Mouse (Mus musculus) intestine, embryonic 15.5 days (tissue): ENCODE results near the gene Mtg1. TPM values are rescaled to one million over a fixed set of nuclear protein-coding genes. Genes with fewer than 3 reads are reported as not detected.

Experiments used
- ATAC-seq: fragments of 200-750 bp; cut with Nextera tagmentation; 2 replicates; pipeline ENCODE4 v1.8.0; 2017; ENCODE audit warnings: moderate TSS enrichment, moderate library complexity
- H3K27ac ChIP-seq: fragments of 300-500 bp; sonication (generic); 2 replicates; pipeline ENCODE4 v1.5.1; 2015; ENCODE audit warnings: mild to moderate bottlenecking, inconsistent platforms
- H3K27me3 ChIP-seq: fragments of 300-500 bp; sonication (generic); replicated peaks from 2 replicates; pipeline ENCODE4 v1.6.1; 2015; ENCODE audit warnings: inconsistent platforms
- H3K36me3 ChIP-seq: fragments of 300-500 bp; sonication (generic); 2 replicates; pipeline ENCODE4 v1.6.1; 2015; ENCODE audit warnings: inconsistent platforms
- H3K4me1 ChIP-seq: fragments of 300-500 bp; sonication (generic); replicated peaks from 2 replicates; pipeline ENCODE4 v1.6.1; 2015; ENCODE audit warnings: inconsistent platforms
- H3K4me2 ChIP-seq: fragments of 300-500 bp; sonication (generic); replicated peaks from 2 replicates; pipeline ENCODE4 v1.6.1; 2015; ENCODE audit warnings: mild to moderate bottlenecking, inconsistent platforms
- H3K4me3 ChIP-seq: fragments of 300-500 bp; sonication (generic); replicated peaks from 2 replicates; pipeline ENCODE4 v1.5.1; 2015; ENCODE audit warnings: inconsistent platforms
- H3K9ac ChIP-seq: fragments of 300-500 bp; sonication (generic); 2 replicates; pipeline ENCODE4 v1.6.1; 2015; ENCODE audit warnings: inconsistent platforms
- H3K9me3 ChIP-seq: fragments of 300-500 bp; sonication (generic); 2 replicates; pipeline ENCODE4 v1.6.1; 2016; ENCODE audit warnings: inconsistent platforms
- WGBS: fragments of 180-500 bp; shearing (Covaris S2); methylation state at CpG from one replicate; pipeline ENCODE4 v1.1.7; 2015; 5-methylcytosine and 5-hydroxymethylcytosine counted together
- polyA plus RNA-seq: library from polyadenylated mRNA; unstranded; fragments of >200 nt; fragmentation: Nextera tagmentation; extraction: Ambion mirVana; gene quantifications from 2 replicates; pipeline ENCODE4 v1.2.1, GENCODE M21; 2015

Gene Mtg1
- 24.0 and 27.3 TPM in 2 replicates for polyA plus RNA-seq

GRCm38 (mm10) chr7:140137135-140138020 lies at the start of gene Mtg1:
Mtg1 (plus strand) TSS chr7:140137564.
- H3K27ac ChIP-seq: peak within 1 kb of the TSS; percentile 81
- peak within 1 kb of the TSS; percentile 90 for H3K9ac ChIP-seq
- peak; percentile 99 for ATAC-seq
- H3K36me3 ChIP-seq: peaks cover 5% of the 10 kb centered on the region; the same call in 1 of the 2 replicates
- H3K27me3 ChIP-seq: no peaks in the 10 kb centered on the region
- no peaks in the 10 kb centered on the region for H3K9me3 ChIP-seq
- 2% methylated on average over 39 of the region's 39 CpGs for WGBS
- peak within 1 kb of the TSS; percentile 86 for H3K4me2 ChIP-seq
- peak within 1 kb of the TSS; percentile 81 for H3K4me3 ChIP-seq
- H3K4me1 ChIP-seq: no peaks in the 10 kb centered on the region

DNA sequence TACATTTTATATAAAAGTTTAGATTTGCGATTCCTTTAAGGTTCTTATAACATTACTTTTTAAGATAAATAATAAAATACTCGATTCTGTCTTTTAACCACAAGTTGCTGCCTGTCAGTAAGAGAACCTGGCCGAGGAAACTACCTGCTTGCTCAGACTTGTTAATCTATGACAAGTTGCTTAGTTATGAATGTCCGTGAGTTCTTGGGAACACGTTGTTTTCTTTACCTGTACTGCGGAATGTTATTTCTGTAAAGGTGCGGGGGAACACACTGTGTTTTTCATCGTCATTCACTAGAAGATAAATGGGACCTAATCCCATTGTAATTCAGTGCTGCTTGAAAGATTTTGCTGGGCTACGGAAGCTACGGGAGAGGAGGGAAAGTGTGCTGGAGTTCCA lies 46.8 kb upstream of the Mtg1 start:
- Histone ChIP-seq H3K27me3 (no peaks in the 10 kb centered on the region), H3K36me3 (no peaks in the 10 kb centered on the region), H3K4me3 (no peak overlapping the region), H3K9me3 (no peaks in the 10 kb centered on the region), H3K4me1 (0 out of 2 replicates have a peak, but pooled peaks cover 9% of the 10 kb centered on the region), H3K27ac (no peak overlapping the region), H3K4me2 (no peak overlapping the region), H3K9ac (no peak overlapping the region)
- 79% methylated on average over 10 of the region's 10 CpGs for WGBS
- ATAC-seq: no peak

DNA sequence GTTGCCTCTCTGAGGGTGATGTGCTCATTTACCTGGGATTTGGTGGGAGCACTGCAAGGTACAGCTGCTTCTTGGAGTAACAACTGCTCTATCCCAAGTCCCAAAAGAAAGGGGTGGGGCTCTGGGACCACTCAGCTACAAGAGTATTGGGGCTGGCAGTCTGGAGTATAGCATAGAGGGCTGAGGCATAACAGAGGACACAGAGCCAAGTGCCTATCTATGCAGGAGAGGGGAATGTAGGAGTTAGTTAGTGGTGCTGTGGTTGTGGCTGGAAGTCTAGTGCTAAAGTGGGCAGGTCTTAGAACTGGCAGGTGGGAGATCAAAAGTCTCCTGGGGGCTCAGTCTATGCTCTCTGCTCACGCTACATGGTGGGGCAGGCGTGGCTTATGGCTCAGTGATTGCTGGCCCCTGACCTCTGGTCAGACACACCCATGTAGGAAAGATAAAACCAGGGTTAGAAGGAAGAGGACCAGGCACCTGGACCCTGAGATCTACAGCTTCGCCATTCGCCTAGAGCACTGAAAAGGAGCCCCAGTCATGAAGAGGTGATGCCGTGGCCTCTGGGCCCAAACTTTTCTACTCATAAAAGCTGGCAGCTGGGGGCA lies 44.3 kb upstream of the Mtg1 start, which contains the start of gene Prap1:
Gene Prap1, plus strand, starts transcription at position 472 of the 605 bp plus-strand sequence.
- Histone ChIP-seq H3K4me3 (peak within 1 kb of the TSS; percentile 30), H3K9ac (no peak within 1 kb of the TSS), H3K27ac (peak within 1 kb of the TSS; percentile 62; the same call in 1 of the 2 replicates), H3K4me2 (peak within 1 kb of the TSS; percentile 47), H3K36me3 (no peaks in the 10 kb centered on the region), H3K4me1 (0 out of 2 replicates have a peak, but pooled peaks cover 13% of the 10 kb centered on the region), H3K9me3 (no peaks in the 10 kb centered on the region), H3K27me3 (no peaks in the 10 kb centered on the region)
- ATAC-seq: peak; percentile 82
- 53% methylated on average over 5 of the region's 5 CpGs for whole genome bisulfite sequencing

DNA sequence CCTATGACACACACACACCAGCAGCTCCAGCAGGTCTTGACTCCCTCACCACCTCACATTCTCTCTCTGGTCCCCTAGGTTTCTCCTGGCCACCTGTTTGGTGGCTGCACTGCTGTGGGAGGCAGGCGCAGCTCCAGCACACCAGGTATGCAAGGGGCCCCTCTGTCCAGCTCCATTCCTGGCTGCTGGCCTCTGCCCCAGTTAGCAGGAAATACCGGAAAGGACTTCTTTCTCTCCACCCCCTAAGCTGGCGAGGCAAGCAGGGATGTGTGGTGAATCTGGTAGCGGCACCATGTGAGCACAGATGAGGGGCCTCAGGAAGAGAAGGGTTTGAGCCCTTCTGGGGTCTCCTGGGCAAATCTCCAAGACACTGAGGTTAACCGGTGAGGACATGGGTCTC lies 42.4 kb upstream of the Mtg1 start:
- Histone ChIP-seq H3K36me3 (no peaks in the 10 kb centered on the region), H3K9ac (no peak overlapping the region), H3K27ac (peak overlapping the region; percentile 37; the same call in 1 of the 2 replicates), H3K4me3 (0 out of 2 replicates have a peak overlapping the region, but pooled peaks have one; percentile 2), H3K27me3 (no peaks in the 10 kb centered on the region), H3K4me2 (peak overlapping the region; percentile 47), H3K9me3 (no peaks in the 10 kb centered on the region), H3K4me1 (0 out of 2 replicates have a peak, but pooled peaks cover 13% of the 10 kb centered on the region)
- 39% methylated on average over 5 of the region's 5 CpGs for WGBS
- peak; percentile 55 for ATAC-seq

- H3K9me3 ChIP-seq: no peaks in the 10 kb centered on the region
Observed at GRCm38 (mm10) chr7:140095556-140095955, 41.8 kb upstream of the Mtg1 start.

GRCm38 (mm10) chr7:140096055-140096454 lies 41.3 kb upstream of the Mtg1 start:
- ATAC-seq: no peak
- no peak overlapping the region for H3K27ac ChIP-seq
- H3K9ac ChIP-seq: no peak overlapping the region
- 0 out of 2 replicates have a peak, but pooled peaks cover 13% of the 10 kb centered on the region for H3K4me1 ChIP-seq
- H3K4me3 ChIP-seq: no peak overlapping the region
- 0 out of 2 replicates have a peak overlapping the region, but pooled peaks have one; percentile 47 for H3K4me2 ChIP-seq
- no peaks in the 10 kb centered on the region for H3K36me3 ChIP-seq
- no peaks in the 10 kb centered on the region for H3K9me3 ChIP-seq
- no peaks in the 10 kb centered on the region for H3K27me3 ChIP-seq

More at GRCm38 (mm10) chr7:140095556-140095955, 41.8 kb upstream of the Mtg1 start:
- ATAC-seq: peak; percentile 31; the same call in 1 of the 2 replicates
- Histone ChIP-seq H3K27me3 (no peaks in the 10 kb centered on the region), H3K4me2 (peak overlapping the region; percentile 47; the same call in 1 of the 2 replicates), H3K9ac (no peak overlapping the region), H3K27ac (no peak overlapping the region), H3K4me3 (0 out of 2 replicates have a peak overlapping the region, but pooled peaks have one; percentile 2), H3K4me1 (0 out of 2 replicates have a peak, but pooled peaks cover 13% of the 10 kb centered on the region), H3K36me3 (no peaks in the 10 kb centered on the region)
- 38% methylated on average over 1 of the region's 1 CpGs for WGBS

GRCm38 (mm10) chr7:140098466-140098865 lies 38.9 kb upstream of the Mtg1 start:
- ATAC-seq: no peak
- Histone ChIP-seq H3K4me2 (no peak overlapping the region), H3K4me3 (no peak overlapping the region), H3K27me3 (no peaks in the 10 kb centered on the region), H3K4me1 (0 out of 2 replicates have a peak, but pooled peaks cover 21% of the 10 kb centered on the region), H3K36me3 (no peaks in the 10 kb centered on the region), H3K9me3 (no peaks in the 10 kb centered on the region), H3K27ac (no peak overlapping the region), H3K9ac (no peak overlapping the region)
- 97% methylated on average over 1 of the region's 1 CpGs for WGBS

- Histone ChIP-seq H3K27ac (no peak overlapping the region), H3K36me3 (peaks cover 8% of the 10 kb centered on the region; the same call in 1 of the 2 replicates), H3K27me3 (no peaks in the 10 kb centered on the region), H3K4me1 (0 out of 2 replicates have a peak, but pooled peaks cover 9% of the 10 kb centered on the region), H3K9me3 (no peaks in the 10 kb centered on the region), H3K9ac (peak overlapping the region; percentile 54; the same call in 1 of the 2 replicates), H3K4me2 (peak overlapping the region; percentile 81), H3K4me3 (peak overlapping the region; percentile 41)
- 79% methylated on average over 10 of the region's 10 CpGs for whole genome bisulfite sequencing
- 0 out of 2 replicates have a peak, but pooled peaks have one; percentile 28 for ATAC-seq
Observed at GRCm38 (mm10) chr7:140101498-140101897, 35.9 kb upstream of the Mtg1 start.

DNA sequence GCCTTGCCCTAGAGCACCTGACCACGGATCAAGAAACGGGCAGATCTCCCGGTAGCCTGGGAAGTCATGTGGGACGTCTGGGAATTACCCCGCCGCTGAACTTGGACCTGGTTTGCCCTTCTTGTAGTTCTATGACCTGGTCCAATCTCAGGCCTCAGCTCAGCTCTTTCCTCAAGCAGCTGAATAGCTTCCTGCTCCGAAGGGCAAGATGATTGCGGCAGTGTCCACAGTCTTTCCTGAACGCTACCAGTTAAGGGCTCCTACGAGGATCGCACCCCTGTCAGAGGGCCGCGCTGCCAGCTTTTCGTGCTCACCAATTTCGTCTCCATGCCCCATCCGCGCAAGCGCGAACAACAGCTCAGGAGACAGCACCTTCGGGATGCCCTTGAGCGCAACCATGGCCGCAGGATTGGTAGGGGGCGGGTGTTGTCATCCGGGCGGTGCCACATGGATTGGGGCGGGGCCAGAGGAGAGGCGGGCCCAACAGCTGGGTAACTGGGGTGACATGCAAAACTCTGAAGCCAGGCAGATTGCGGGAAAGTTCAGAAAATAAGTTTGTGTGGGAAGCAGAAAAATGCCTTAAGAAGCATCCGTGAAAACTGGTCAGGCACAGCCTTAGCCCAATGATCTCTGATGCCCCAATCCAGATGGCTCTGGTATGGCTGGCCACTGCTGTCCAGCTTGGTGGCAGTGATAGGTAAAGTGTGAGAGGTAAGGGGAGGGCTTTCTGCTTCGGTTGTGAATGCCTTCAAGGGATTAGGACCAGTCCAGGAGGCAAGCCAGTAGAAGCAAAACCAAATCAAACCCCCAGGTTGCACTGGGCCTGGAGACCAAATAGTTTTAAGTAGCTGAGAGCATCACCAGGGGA lies 35.1 kb upstream of the Mtg1 start, which contains the start of gene Fuom:
Gene Fuom, minus strand, starts transcription at position 449 of the 868 bp plus-strand sequence.
- 1% methylated on average over 30 of the region's 30 CpGs for WGBS
- H3K9ac ChIP-seq: peak within 1 kb of the TSS; percentile 54
- H3K9me3 ChIP-seq: no peaks in the 10 kb centered on the region
- no peaks in the 10 kb centered on the region for H3K27me3 ChIP-seq
- peak within 1 kb of the TSS; percentile 81 for H3K27ac ChIP-seq
- 0 out of 2 replicates have a peak, but pooled peaks cover 9% of the 10 kb centered on the region for H3K4me1 ChIP-seq
- H3K4me2 ChIP-seq: peak within 1 kb of the TSS; percentile 81
- ATAC-seq: peak; percentile 96
- H3K4me3 ChIP-seq: peak within 1 kb of the TSS; percentile 41
- H3K36me3 ChIP-seq: peaks cover 8% of the 10 kb centered on the region; the same call in 1 of the 2 replicates

DNA sequence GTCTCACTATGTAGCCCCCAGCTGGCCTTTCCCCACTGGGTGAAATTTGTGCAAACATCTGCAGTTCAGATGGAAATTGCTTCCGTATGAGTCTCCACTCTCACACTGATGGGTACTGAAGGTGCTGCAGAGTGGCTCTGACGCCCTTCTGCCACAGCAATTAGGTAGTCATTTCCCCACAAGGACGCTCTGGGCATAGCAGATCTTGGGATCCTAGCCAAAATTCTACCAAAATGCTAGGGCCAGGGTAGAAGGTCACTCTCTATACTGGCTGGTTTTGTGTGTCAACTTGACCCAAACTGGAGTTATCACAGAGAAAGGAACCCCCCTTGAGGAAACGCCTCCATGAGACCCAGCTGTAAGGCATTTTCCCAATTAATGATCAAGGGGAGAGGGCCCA lies 33.4 kb upstream of the Mtg1 start:
- Histone ChIP-seq H3K27ac (no peak overlapping the region), H3K9me3 (no peaks in the 10 kb centered on the region), H3K9ac (no peak overlapping the region), H3K4me2 (no peak overlapping the region), H3K4me3 (no peak overlapping the region), H3K36me3 (peaks cover 18% of the 10 kb centered on the region), H3K27me3 (no peaks in the 10 kb centered on the region), H3K4me1 (0 out of 2 replicates have a peak, but pooled peaks cover 9% of the 10 kb centered on the region)
- 80% methylated on average over 4 of the region's 4 CpGs for WGBS
- ATAC-seq: no peak

DNA sequence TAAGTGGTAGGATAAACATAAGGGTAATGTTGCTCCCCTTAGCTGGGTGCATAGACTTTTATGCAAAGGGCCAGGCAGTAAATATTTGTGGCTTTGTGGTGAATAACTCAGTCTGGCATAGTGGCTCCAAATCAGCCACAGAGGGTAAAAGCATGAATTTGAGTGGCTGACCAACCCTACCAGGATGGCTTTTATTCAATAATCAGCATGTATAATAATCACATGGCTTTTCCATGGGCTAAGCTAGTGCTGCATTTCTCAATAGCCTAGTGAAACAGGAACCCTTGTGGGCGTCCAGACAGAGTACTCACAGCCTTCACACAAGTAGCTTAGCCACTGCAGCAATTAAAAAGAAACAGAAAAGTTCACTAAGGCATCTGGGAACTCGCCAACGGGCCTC lies 25.4 kb upstream of the Mtg1 start:
- no peak overlapping the region for H3K4me3 ChIP-seq
- no peaks in the 10 kb centered on the region for H3K9me3 ChIP-seq
- no peaks in the 10 kb centered on the region for H3K27me3 ChIP-seq
- H3K4me2 ChIP-seq: no peak overlapping the region
- H3K27ac ChIP-seq: no peak overlapping the region
- no peak for ATAC-seq
- 0 out of 2 replicates have a peak, but pooled peaks cover 3% of the 10 kb centered on the region for H3K4me1 ChIP-seq
- peaks cover 32% of the 10 kb centered on the region for H3K36me3 ChIP-seq
- 70% methylated on average over 3 of the region's 3 CpGs for WGBS
- H3K9ac ChIP-seq: no peak overlapping the region
